Mouse (Mus musculus) hindbrain, embryonic 15.5 days (tissue): ENCODE results near the gene Nfatc4. TPM values are rescaled to one million over a fixed set of nuclear protein-coding genes. Genes with fewer than 3 reads are reported as not detected.

Experiments
- ATAC-seq: fragments of 200-750 bp; cut with Nextera tagmentation; 2 replicates; pipeline ENCODE4 v1.8.0; 2017; ENCODE audit warnings: low read depth, moderate number of reproducible peaks, moderate TSS enrichment; ENCODE audit not compliant: low FRiP score
- H3K27ac ChIP-seq: fragments of 300-500 bp; sonication (generic); replicated peaks from 2 replicates; pipeline ENCODE4 v1.5.1; 2015; ENCODE audit warnings: mild to moderate bottlenecking, inconsistent platforms
- H3K27me3 ChIP-seq: fragments of 300-500 bp; sonication (generic); 2 replicates; pipeline ENCODE4 v1.6.1; 2015; ENCODE audit warnings: control low read depth, inconsistent platforms
- H3K36me3 ChIP-seq: fragments of 300-500 bp; sonication (generic); 2 replicates; pipeline ENCODE4 v1.6.1; 2015; ENCODE audit warnings: control low read depth, inconsistent platforms
- H3K4me1 ChIP-seq: fragments of 300-500 bp; sonication (generic); replicated peaks from 2 replicates; pipeline ENCODE4 v1.6.1; 2015; ENCODE audit warnings: control low read depth, inconsistent platforms
- H3K4me2 ChIP-seq: fragments of 300-500 bp; sonication (generic); 2 replicates; pipeline ENCODE4 v1.6.1; 2015; ENCODE audit warnings: moderate library complexity, mild to moderate bottlenecking, inconsistent platforms
- H3K4me3 ChIP-seq: fragments of 300-500 bp; sonication (generic); 2 replicates; pipeline ENCODE4 v1.5.1; 2015; ENCODE audit warnings: mild to moderate bottlenecking, inconsistent platforms
- H3K9ac ChIP-seq: fragments of 300-500 bp; sonication (generic); 2 replicates; pipeline ENCODE4 v1.6.1; 2015; ENCODE audit warnings: inconsistent platforms
- H3K9me3 ChIP-seq: fragments of 300-500 bp; sonication (generic); 2 replicates; pipeline ENCODE4 v1.6.1; 2016; ENCODE audit warnings: control low read depth, inconsistent platforms
- WGBS: fragments of 180-500 bp; shearing (Covaris S2); methylation state at CpG from one replicate; pipeline ENCODE4 v1.1.7; 2015; 5-methylcytosine and 5-hydroxymethylcytosine counted together
- polyA plus RNA-seq: library from polyadenylated mRNA; unstranded; fragments of >200 nt; fragmentation: Nextera tagmentation; extraction: Ambion mirVana; gene quantifications from 2 replicates; pipeline ENCODE4 v1.2.1, GENCODE M21; 2015

Gene Nfatc4
- polyA plus RNA-seq: 10.3 and 10.9 TPM in 2 replicates

- Histone ChIP-seq H3K27ac (peak within 1 kb of the TSS; percentile 81), H3K9me3 (no peaks in the 10 kb centered on the region), H3K9ac (peak within 1 kb of the TSS; percentile 66), H3K36me3 (no peaks in the 10 kb centered on the region), H3K4me3 (peak within 1 kb of the TSS; percentile 57), H3K27me3 (peaks cover 21% of the 10 kb centered on the region), H3K4me2 (peak within 1 kb of the TSS; percentile 91), H3K4me1 (peaks cover 41% of the 10 kb centered on the region)
- peak; percentile 75 for ATAC-seq
- WGBS: under 1% methylated on average over 40 of the region's 46 CpGs
Observed at GRCm38 (mm10) chr14:55822991-55823762, at the start of gene Nfatc4. Gene Nfatc4 (plus strand): TSS chr14:55823144.

GRCm38 (mm10) chr14:55776711-55777110 is 46.2 kb upstream of the Nfatc4 start:
- H3K9me3 ChIP-seq: no peaks in the 10 kb centered on the region
- H3K36me3 ChIP-seq: no peaks in the 10 kb centered on the region
- H3K4me2 ChIP-seq: no peak overlapping the region
- H3K4me1 ChIP-seq: peaks cover 4% of the 10 kb centered on the region
- H3K27me3 ChIP-seq: peaks cover 3% of the 10 kb centered on the region
- ATAC-seq: no peak
- 82% methylated on average over 7 of the region's 7 CpGs for WGBS
- H3K4me3 ChIP-seq: no peak overlapping the region
- H3K9ac ChIP-seq: no peak overlapping the region
- H3K27ac ChIP-seq: no peak overlapping the region

- H3K27me3 ChIP-seq: peaks cover 8% of the 10 kb centered on the region
- H3K9ac ChIP-seq: no peak overlapping the region
- ATAC-seq: no peak
- H3K9me3 ChIP-seq: no peaks in the 10 kb centered on the region
- peaks cover 5% of the 10 kb centered on the region for H3K4me1 ChIP-seq
- H3K27ac ChIP-seq: no peak overlapping the region
- 51% methylated on average over 3 of the region's 3 CpGs for WGBS
- no peak overlapping the region for H3K4me3 ChIP-seq
- H3K36me3 ChIP-seq: no peaks in the 10 kb centered on the region
- H3K4me2 ChIP-seq: no peak overlapping the region
Observed at GRCm38 (mm10) chr14:55777176-55777575, 45.8 kb upstream of the Nfatc4 start.

GRCm38 (mm10) chr14:55777806-55778205 is 45.1 kb upstream of the Nfatc4 start:
- 88% methylated on average over 11 of the region's 11 CpGs for WGBS
- Histone ChIP-seq H3K27ac (no peak overlapping the region), H3K36me3 (no peaks in the 10 kb centered on the region), H3K4me2 (no peak overlapping the region), H3K9ac (no peak overlapping the region), H3K9me3 (no peaks in the 10 kb centered on the region), H3K4me1 (peaks cover 5% of the 10 kb centered on the region), H3K4me3 (no peak overlapping the region), H3K27me3 (peaks cover 14% of the 10 kb centered on the region)
- no peak for ATAC-seq

GRCm38 (mm10) chr14:55778686-55779085 is 44.3 kb upstream of the Nfatc4 start:
- 93% methylated on average over 15 of the region's 15 CpGs for WGBS
- ATAC-seq: no peak

GRCm38 (mm10) chr14:55779656-55780055 is 43.3 kb upstream of the Nfatc4 start:
- whole genome bisulfite sequencing: 67% methylated on average over 16 of the region's 16 CpGs
- Histone ChIP-seq H3K4me2 (no peak overlapping the region), H3K4me1 (peaks cover 14% of the 10 kb centered on the region), H3K4me3 (no peak overlapping the region), H3K27ac (no peak overlapping the region), H3K9ac (no peak overlapping the region), H3K9me3 (no peaks in the 10 kb centered on the region), H3K27me3 (peaks cover 31% of the 10 kb centered on the region), H3K36me3 (no peaks in the 10 kb centered on the region)
- ATAC-seq: no peak

More at GRCm38 (mm10) chr14:55778686-55779085, 44.3 kb upstream of the Nfatc4 start:
- H3K4me3 ChIP-seq: no peak overlapping the region
- no peaks in the 10 kb centered on the region for H3K9me3 ChIP-seq
- no peak overlapping the region for H3K4me2 ChIP-seq
- H3K4me1 ChIP-seq: peaks cover 11% of the 10 kb centered on the region
- H3K27me3 ChIP-seq: peaks cover 21% of the 10 kb centered on the region
- no peak overlapping the region for H3K9ac ChIP-seq
- no peaks in the 10 kb centered on the region for H3K36me3 ChIP-seq
- no peak overlapping the region for H3K27ac ChIP-seq

GRCm38 (mm10) chr14:55780736-55781135 is 42.2 kb upstream of the Nfatc4 start:
- H3K4me3 ChIP-seq: no peak overlapping the region
- WGBS: 81% methylated on average over 11 of the region's 11 CpGs
- peaks cover 42% of the 10 kb centered on the region for H3K27me3 ChIP-seq
- peak overlapping the region; percentile 46; the same call in 1 of the 2 replicates for H3K4me2 ChIP-seq
- no peak for ATAC-seq
- no peak overlapping the region for H3K27ac ChIP-seq
- H3K36me3 ChIP-seq: no peaks in the 10 kb centered on the region
- no peaks in the 10 kb centered on the region for H3K9me3 ChIP-seq
- H3K9ac ChIP-seq: no peak overlapping the region
- H3K4me1 ChIP-seq: peaks cover 14% of the 10 kb centered on the region

GRCm38 (mm10) chr14:55781310-55781709 is 41.6 kb upstream of the Nfatc4 start:
- H3K4me2 ChIP-seq: peak overlapping the region; percentile 46
- 14% methylated on average over 14 of the region's 14 CpGs for WGBS
- H3K27me3 ChIP-seq: peaks cover 48% of the 10 kb centered on the region
- H3K9ac ChIP-seq: no peak overlapping the region
- ATAC-seq: peak; percentile 79
- H3K36me3 ChIP-seq: no peaks in the 10 kb centered on the region
- no peaks in the 10 kb centered on the region for H3K9me3 ChIP-seq
- peaks cover 14% of the 10 kb centered on the region for H3K4me1 ChIP-seq
- H3K4me3 ChIP-seq: peak overlapping the region; percentile 20
- no peak overlapping the region for H3K27ac ChIP-seq

- no peak for ATAC-seq
- no peak overlapping the region for H3K27ac ChIP-seq
- no peak overlapping the region for H3K4me3 ChIP-seq
- H3K4me2 ChIP-seq: peak overlapping the region; percentile 48; the same call in 1 of the 2 replicates
- no peaks in the 10 kb centered on the region for H3K9me3 ChIP-seq
- 61% methylated on average over 9 of the region's 9 CpGs for WGBS
- peaks cover 14% of the 10 kb centered on the region for H3K4me1 ChIP-seq
- H3K27me3 ChIP-seq: peaks cover 59% of the 10 kb centered on the region
- no peak overlapping the region for H3K9ac ChIP-seq
- no peaks in the 10 kb centered on the region for H3K36me3 ChIP-seq
Observed at GRCm38 (mm10) chr14:55782361-55782960, 40.5 kb upstream of the Nfatc4 start.

- Histone ChIP-seq H3K4me3 (peak overlapping the region; percentile 27), H3K27me3 (peaks cover 68% of the 10 kb centered on the region), H3K4me2 (peak overlapping the region; percentile 48), H3K4me1 (peaks cover 16% of the 10 kb centered on the region), H3K27ac (0 out of 2 replicates have a peak overlapping the region, but pooled peaks have one; percentile 4), H3K9me3 (no peaks in the 10 kb centered on the region), H3K9ac (no peak overlapping the region), H3K36me3 (no peaks in the 10 kb centered on the region)
- 3% methylated on average over 31 of the region's 31 CpGs for WGBS
- ATAC-seq: no peak
Observed at GRCm38 (mm10) chr14:55783171-55783957, 39.6 kb upstream of the Nfatc4 start.

- Histone ChIP-seq H3K36me3 (no peaks in the 10 kb centered on the region), H3K4me2 (peak within 1 kb of the TSS; percentile 48), H3K9me3 (no peaks in the 10 kb centered on the region), H3K4me1 (peaks cover 20% of the 10 kb centered on the region), H3K27me3 (peaks cover 73% of the 10 kb centered on the region), H3K9ac (no peak within 1 kb of the TSS), H3K4me3 (peak within 1 kb of the TSS; percentile 27), H3K27ac (0 out of 2 replicates have a peak within 1 kb of the TSS, but pooled peaks have one; percentile 4)
- no peak for ATAC-seq
- 3% methylated on average over 13 of the region's 13 CpGs for WGBS
Observed at GRCm38 (mm10) chr14:55783958-55784235, 39.0 kb upstream of the Nfatc4 start, which contains the start of gene Adcy4. Gene Adcy4 (minus strand): TSS chr14:55784095.

- Histone ChIP-seq H3K27me3 (peaks cover 86% of the 10 kb centered on the region), H3K9ac (no peak overlapping the region), H3K9me3 (no peaks in the 10 kb centered on the region), H3K4me1 (peaks cover 20% of the 10 kb centered on the region), H3K4me2 (no peak overlapping the region), H3K27ac (no peak overlapping the region), H3K4me3 (no peak overlapping the region), H3K36me3 (no peaks in the 10 kb centered on the region)
- 27% methylated on average over 6 of the region's 6 CpGs for WGBS
- no peak for ATAC-seq
Observed at GRCm38 (mm10) chr14:55785195-55785594, 37.7 kb upstream of the Nfatc4 start.
